Mouse (Mus musculus): ENCODE results near the gene Aip.

Aip gene

DNA sequence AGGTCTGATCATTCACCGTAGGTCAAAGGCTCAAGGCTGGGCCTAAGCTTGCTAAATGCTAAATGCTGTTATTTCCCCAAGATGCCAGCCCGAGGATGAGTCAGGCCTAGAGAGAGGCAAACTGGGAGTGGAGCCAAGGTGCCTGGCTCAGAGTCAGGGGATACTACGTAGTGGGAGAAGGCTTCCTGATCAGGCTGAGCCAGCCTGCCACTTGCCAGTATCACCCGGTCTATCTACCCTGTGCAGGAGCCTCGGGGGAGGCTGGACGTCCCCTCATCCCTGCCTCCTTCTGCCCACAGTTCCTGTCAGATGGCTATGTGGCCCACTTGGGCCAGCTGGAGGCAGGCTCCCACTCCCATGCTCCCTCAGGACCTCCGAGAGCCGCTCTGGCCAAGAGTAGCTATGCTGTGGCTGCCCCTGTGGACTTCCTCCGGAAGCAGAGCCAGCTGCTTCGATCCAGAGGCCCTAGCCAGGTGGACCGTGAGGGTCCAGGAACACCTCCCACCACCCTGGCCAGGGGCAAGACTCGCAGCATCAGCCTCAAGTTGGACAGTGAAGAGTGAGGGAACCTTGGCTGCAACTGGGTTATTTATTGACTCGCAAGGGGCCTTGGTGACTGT, 12.4 kb downstream of the Aip start:
- DNase-seq (ENCODE audit: low spot score in 2 of 2), result peak; percentile 85 to 93

GRCm38 (mm10) chr19:4112063-4112960, 13.3 kb downstream of the Aip start:
- DNase-seq (ENCODE audit: low spot score in 2 of 2), result no peak

- DNase-seq (ENCODE audit: low spot score in 2 of 2), result no peak
Measured at GRCm38 (mm10) chr19:4108535-4108934, 17.1 kb downstream of the Aip start.

- DNase-seq (ENCODE audit: low spot score in 2 of 2), result no peak
Measured at GRCm38 (mm10) chr19:4106654-4107053, 19.0 kb downstream of the Aip start.

DNA sequence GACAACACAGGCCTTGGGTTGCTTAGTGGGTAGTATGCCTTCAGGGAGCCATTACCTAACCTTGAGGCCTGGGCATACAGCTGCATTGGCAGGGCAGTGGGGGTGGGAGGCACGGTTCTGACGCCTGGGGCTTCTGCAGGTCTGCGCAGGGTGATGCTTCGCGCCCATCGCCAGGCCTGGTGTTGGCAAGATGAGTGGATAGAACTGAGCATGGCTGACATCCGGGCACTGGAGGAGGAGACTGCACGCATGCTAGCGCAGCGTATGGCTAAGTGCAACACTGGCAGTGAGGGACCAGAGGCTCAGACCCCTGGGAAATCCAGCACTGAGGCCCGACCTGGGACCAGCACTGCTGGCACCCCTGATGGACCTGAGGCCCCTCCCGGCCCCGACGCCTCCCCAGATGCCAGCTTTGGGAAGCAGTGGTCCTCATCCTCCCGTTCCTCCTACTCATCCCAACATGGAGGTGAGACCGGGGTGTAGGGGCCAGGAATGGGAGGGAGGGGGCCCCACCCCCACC, 20.9 kb downstream of the Aip start:
- no peak for DNase-seq (ENCODE audit: low spot score in 2 of 2)

- no peak for DNase-seq (ENCODE audit: low spot score in 2 of 2)
Measured at GRCm38 (mm10) chr19:4103792-4104191, 21.9 kb downstream of the Aip start.

DNA sequence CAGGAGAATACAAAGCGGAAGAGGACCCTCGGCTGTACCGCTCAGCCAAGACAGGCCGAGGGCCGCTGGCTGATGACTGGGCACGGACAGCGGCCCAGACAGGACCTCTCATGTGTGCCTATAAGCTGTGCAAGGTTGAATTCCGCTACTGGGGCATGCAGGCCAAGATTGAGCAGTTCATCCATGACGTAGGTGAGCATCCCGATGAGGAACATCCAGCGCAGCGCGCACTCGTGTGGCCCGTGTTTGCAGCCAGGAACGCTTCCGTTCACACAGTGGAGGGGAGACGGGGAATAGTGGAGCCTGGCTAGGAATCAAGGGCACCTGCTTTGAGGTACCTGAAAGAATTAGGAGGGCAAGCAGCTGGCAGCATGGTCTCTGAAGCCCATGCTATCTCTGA, 22.4 kb downstream of the Aip start:
- DNase-seq (ENCODE audit: low spot score in 2 of 2), result no peak

DNA sequence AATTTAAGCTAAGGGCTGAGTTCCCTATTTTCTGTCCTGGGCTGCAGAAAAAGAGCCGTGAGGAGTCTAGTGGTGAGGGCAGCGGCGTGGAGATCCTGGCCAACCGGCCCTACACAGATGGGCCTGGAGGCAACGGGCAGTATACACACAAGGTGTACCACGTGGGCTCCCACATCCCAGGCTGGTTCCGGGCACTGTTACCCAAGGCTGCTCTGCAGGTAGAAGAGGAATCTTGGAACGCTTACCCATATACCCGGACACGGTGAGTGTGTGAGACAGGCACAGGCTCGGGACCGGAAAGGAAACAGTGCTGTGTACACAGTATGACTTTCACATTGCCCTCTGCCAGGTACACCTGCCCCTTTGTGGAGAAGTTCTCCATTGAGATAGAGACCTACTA, 23.0 kb downstream of the Aip start:
- no peak for DNase-seq (ENCODE audit: low spot score in 2 of 2)

- DNase-seq (ENCODE audit: low spot score in 2 of 2), result no peak
Measured at GRCm38 (mm10) chr19:4102049-4102448, 23.6 kb downstream of the Aip start.

- DNase-seq (ENCODE audit: low spot score in 2 of 2), result no peak
Measured at GRCm38 (mm10) chr19:4101466-4101865, 24.2 kb downstream of the Aip start.

DNA sequence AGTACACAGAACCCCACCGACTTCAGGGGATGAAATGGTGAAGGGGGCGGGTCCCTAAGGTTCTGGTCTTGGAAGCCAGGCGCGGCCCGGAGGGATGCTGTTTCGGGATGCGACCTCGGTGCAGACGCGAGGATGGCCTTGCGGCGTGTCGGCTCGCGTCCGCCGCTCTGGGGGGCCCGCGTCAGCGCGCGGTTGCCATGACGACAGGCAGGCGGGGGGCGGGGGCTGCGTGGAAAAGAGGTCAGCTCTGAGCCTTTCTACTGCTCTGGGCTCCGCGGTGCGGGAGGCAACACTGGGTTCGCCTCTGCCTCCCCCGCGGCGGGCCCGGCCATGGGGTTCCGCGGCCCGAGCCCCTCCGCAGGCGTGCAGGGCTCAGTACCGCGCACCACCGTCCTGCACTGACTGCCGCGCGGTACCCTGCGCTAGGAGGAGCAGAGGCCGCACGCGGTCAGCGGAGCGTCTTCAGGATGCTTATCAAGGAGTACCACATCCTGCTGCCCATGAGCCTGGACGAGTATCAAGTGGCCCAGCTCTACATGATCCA, 24.9 kb downstream of the Aip start:
- DNase-seq (ENCODE audit: low spot score in 2 of 2), result peak; percentile 50 to 60

GRCm38 (mm10) chr19:4099837-4100717, 25.6 kb downstream of the Aip start, which contains the start of gene Pitpnm1:
TSS of gene Pitpnm1 (plus strand) at chr19:4099998.
- DNase-seq (ENCODE audit: low spot score in 2 of 2), result peak; percentile 89 to 90

GRCm38 (mm10) chr19:4099056-4099455, 26.6 kb downstream of the Aip start:
- peak; percentile 96 to 98 for DNase-seq (ENCODE audit: low spot score in 2 of 2)

- DNase-seq (ENCODE audit: low spot score in 2 of 2), result peak in 1 of 2 experiments; percentile 45
Measured at GRCm38 (mm10) chr19:4098426-4098825, 27.2 kb downstream of the Aip start.

DNA sequence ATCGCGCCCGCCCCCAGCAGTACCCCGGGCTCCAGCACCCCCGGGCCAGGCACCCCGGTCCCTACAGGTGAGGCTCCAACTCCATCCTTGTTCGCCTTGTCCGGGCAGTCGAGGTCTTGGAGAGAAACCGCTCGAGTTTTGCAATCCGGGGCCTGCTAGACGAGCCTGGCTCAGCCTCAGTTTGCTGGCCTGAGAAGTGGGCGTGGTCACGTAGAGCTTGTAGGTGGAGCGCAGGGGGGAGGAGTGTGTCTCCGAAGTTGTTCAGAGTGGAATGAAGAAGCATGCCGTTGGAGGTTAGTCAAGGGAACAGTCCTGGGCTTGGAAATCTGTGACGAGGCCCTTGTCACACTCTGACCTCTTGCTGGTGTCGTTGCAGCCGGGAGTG, 28.2 kb downstream of the Aip start:
- peak in 1 of 2 experiments; percentile 90 for DNase-seq (ENCODE audit: low spot score in 2 of 2)

- peak; percentile 99 to 100 for DNase-seq (ENCODE audit: low spot score in 2 of 2)
Measured at GRCm38 (mm10) chr19:4096642-4097440, 28.8 kb downstream of the Aip start, which contains the start of gene Cdk2ap2. TSS of gene Cdk2ap2 (plus strand) at chr19:4097182.

- no peak for DNase-seq (ENCODE audit: low spot score in 2 of 2)
Measured at GRCm38 (mm10) chr19:4095802-4096201, 29.9 kb downstream of the Aip start.

DNA sequence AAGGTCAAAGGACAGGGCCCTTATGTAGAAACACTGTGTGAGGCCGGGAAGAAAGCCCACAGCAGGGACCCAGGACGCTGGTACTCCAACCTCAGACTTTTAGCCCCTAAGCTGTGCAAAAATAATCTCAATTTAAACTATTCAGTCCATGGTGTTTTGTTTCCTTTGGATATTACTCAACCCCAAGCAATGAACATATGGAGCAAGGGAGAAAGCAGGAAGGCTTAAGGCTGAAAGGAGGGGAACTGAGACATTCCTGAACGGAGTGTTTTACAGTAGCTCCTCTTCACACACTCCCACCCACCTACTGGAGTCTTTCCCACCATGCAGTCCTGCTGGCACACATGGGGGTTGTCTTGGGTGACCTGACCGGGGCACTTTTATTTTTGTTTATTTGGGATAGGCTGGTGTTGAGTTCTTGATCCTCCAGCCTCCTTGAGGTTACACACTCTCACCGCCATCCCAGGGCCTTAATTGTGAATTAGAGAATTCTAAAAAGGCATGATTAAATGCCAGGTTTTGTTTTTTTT, 30.8 kb downstream of the Aip start:
- DNase-seq (ENCODE audit: low spot score in 2 of 2), result peak in 1 of 2 experiments; percentile 9

DNA sequence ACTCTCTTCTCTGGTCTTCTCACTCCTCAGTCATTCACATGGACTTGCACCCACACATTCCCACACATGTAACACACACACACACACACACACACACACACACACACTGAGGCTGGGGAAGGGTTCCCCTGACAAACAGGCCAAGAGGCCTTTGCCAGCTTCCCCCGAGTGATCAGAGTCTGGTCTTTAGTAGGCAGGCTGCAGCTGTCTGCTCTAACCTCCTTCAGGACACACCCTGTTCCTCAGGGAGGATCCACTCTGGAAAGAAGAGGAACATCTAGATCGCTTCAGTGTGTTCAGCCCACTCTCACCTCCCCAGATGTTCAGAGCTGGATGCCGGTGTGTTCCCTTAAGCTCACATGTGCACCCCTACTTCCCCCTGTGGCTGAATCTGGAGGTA, 31.3 kb downstream of the Aip start:
- peak in 1 of 2 experiments; percentile 11 for DNase-seq (ENCODE audit: low spot score in 2 of 2)

DNA sequence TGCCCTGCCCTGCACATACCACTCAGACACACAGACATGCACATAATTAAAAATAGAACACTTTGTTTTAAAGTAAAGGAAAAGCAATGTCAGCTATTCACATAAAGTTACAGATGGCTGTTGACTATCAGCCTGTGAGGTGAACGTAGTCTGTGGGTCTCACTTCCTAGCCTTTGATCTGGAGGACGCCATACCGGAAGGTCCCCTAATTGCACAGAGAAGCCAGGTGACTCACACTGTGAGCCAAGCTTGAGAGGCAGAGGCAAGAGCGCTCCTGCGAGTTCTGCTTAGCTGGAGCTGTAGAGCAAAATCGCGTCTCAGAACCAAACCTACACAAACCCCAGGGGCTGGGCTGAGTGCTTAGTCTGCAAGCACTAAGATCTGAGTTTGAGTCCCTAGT, 31.9 kb downstream of the Aip start:
- no peak for DNase-seq (ENCODE audit: low spot score in 2 of 2)
